Mouse (Mus musculus) heart, embryonic 10.5 days (tissue): ENCODE measurements around the gene Serpinb9e. TPM values are rescaled to one million over a fixed set of nuclear protein-coding genes. Genes with fewer than 3 reads are reported as not detected.
"Not testable (repeated sequence)": the region's sequence is repeated elsewhere in the genome, so short reads cannot be mapped to it uniquely, and the experiment has no call there.

ENCODE experiments used
- DNase-seq: peaks from one replicate; pipeline ENCODE4 v3.0.0-alpha.2; 2017; ENCODE audit warnings: low spot score
- H3K27ac ChIP-seq: fragments of 300-500 bp; sonication (generic); 2 replicates; pipeline ENCODE4 v1.5.1; 2016; ENCODE audit warnings: mild to moderate bottlenecking
- H3K27me3 ChIP-seq: fragments of 300-500 bp; sonication (generic); 2 replicates; pipeline ENCODE4 v1.6.1; 2016; ENCODE audit warnings: mild to moderate bottlenecking; ENCODE audit not compliant: poor library complexity, insufficient read depth, severe bottlenecking
- H3K36me3 ChIP-seq: fragments of 300-500 bp; sonication (generic); 2 replicates; pipeline ENCODE4 v1.6.1; 2016; ENCODE audit warnings: mild to moderate bottlenecking, moderate library complexity
- H3K4me1 ChIP-seq: fragments of 300-500 bp; sonication (generic); 2 replicates; pipeline ENCODE4 v1.6.1; 2016; ENCODE audit warnings: mild to moderate bottlenecking
- H3K4me3 ChIP-seq: fragments of 300-500 bp; sonication (generic); 2 replicates; pipeline ENCODE4 v1.5.1; 2016; ENCODE audit warnings: mild to moderate bottlenecking, moderate library complexity
- H3K9me3 ChIP-seq: fragments of 300-500 bp; sonication (generic); 2 replicates; pipeline ENCODE4 v1.6.1; 2016; ENCODE audit warnings: mild to moderate bottlenecking, moderate library complexity
- WGBS: fragments of 180-500 bp; shearing (Covaris S2); methylation state at CpG from one replicate; pipeline ENCODE4 v1.1.7; 2016; 5-methylcytosine and 5-hydroxymethylcytosine counted together
- polyA plus RNA-seq: library from polyadenylated mRNA; unstranded; fragments of >200 nt; fragmentation: Nextera tagmentation; extraction: Ambion mirVana; gene quantifications from 2 replicates; pipeline ENCODE4 v1.2.1, GENCODE M21; 2016

The Serpinb9e gene
- polyA plus RNA-seq: not detected in 2 replicates

DNA sequence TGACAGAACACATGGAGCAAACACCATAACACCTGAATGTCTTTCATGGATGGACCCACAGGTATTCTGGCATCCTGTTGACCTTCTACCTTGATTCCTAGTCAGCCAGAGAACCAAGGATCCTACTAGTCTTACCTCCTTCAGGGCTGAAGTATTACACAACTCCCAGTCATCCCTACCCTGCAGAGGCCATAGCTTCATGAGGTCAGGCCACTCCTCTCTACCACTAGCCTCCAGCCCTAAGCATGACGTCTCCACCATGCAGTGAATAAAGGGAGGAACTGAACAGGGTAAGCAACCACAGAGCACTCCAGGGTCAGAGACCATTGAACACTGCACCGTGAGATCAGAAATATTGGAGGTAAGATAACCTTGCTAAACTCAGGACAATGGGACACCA is at the start of gene Serpinb9e:
Gene Serpinb9e, plus strand, starts transcription at position 301 of the 400 bp plus-strand sequence.
- H3K9me3 ChIP-seq, H3K27ac ChIP-seq, H3K27me3 ChIP-seq, H3K4me3 ChIP-seq, H3K4me1 ChIP-seq, DNase-seq, H3K36me3 ChIP-seq: not testable (repeated sequence)
- WGBS: 72% methylated on average over 2 of the region's 2 CpGs

DNA sequence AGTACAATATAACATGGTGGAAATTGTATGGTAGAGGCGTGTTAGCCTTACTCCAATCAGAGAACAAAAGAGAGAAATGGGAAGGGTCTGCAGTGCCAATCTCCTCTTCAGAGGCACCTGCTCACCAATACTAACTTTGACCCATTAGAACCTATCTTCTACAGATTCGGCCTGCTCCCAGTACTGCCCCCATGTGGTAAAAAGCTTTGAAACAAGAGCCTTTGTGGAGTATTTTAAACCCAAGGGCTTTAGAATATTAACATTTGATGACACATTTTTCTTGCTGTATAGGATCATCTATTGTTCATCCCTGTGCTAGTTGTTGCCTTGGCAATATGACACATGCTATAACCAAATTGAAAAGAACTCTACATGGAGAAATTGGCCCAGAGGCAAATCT is 49.7 kb upstream of the Serpinb9e start:
- no peak overlapping the region for H3K27ac ChIP-seq
- WGBS: 44% methylated on average over 2 of the region's 2 CpGs
- H3K36me3 ChIP-seq: no peaks in the 10 kb centered on the region
- no peaks in the 10 kb centered on the region for H3K4me1 ChIP-seq
- no peaks in the 10 kb centered on the region for H3K27me3 ChIP-seq
- no peak for DNase-seq
- no peak overlapping the region for H3K4me3 ChIP-seq
- no peaks in the 10 kb centered on the region for H3K9me3 ChIP-seq

DNA sequence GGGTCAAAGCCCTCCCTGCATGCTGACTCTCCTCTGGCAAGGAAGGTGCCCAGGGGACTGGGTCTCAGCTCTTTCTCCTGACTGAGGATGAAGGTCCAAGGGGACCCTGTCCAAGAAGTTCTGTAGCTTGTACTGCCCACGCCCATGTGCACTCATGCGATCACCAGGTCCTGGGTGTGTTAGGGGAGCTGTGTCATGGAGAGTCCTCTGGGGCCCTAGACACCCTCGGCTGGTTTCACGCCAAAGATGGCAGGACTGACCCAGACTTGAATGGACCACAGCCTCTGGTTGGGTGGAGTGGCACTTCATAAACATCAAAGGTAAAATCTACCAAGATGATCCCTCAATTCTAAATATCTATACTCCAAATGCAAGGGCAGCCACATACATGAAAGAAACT is 59.2 kb downstream of the Serpinb9e start:
- not testable (repeated sequence) for H3K9me3 ChIP-seq, H3K36me3 ChIP-seq, H3K4me3 ChIP-seq, H3K27ac ChIP-seq, H3K27me3 ChIP-seq, H3K4me1 ChIP-seq
- DNase-seq: peak; percentile 72
- 70% methylated on average over 4 of the region's 4 CpGs for WGBS

Other genes with a start within 250 kb of the Serpinb9e start
- 4.2 and 4.4 TPM in 2 replicates for gene Serpinb9, start 246.4 kb upstream of the Serpinb9e start, polyA plus RNA-seq
- 0.92 and 1.0 TPM in 2 replicates for gene Serpinb9b, start 222.2 kb upstream of the Serpinb9e start, polyA plus RNA-seq
- not detected in 2 replicates for gene Serpinb1b, start 171.0 kb upstream of the Serpinb9e start, polyA plus RNA-seq
- gene Serpinb9c, start 89.9 kb upstream of the Serpinb9e start, polyA plus RNA-seq: not detected in 2 replicates
- gene Serpinb9d, start 56.7 kb upstream of the Serpinb9e start, polyA plus RNA-seq: not detected in 2 replicates
- not detected in 2 replicates for gene Serpinb9f, start 74.5 kb downstream of the Serpinb9e start, polyA plus RNA-seq
- not detected in 2 replicates for gene Gm11397, start 146.1 kb downstream of the Serpinb9e start, polyA plus RNA-seq
- gene Serpinb9g, start 235.2 kb downstream of the Serpinb9e start, polyA plus RNA-seq: not detected in 2 replicates